Mouse (Mus musculus) forebrain, embryonic 13.5 days (tissue): ENCODE results near the gene Eng. TPM values are rescaled to one million over a fixed set of nuclear protein-coding genes. Genes with fewer than 3 reads are reported as not detected.

Source experiments
- ATAC-seq: fragments of 200-750 bp; cut with Nextera tagmentation; 2 replicates; pipeline ENCODE4 v1.8.0; 2017
- H3K27ac ChIP-seq: fragments of 300-500 bp; sonication (generic); 2 replicates; pipeline ENCODE4 v1.5.1; 2015; ENCODE audit warnings: inconsistent platforms, mild to moderate bottlenecking, moderate library complexity
- H3K27me3 ChIP-seq: fragments of 300-500 bp; sonication (generic); 2 replicates; pipeline ENCODE4 v1.6.1; 2015; ENCODE audit warnings: mild to moderate bottlenecking, inconsistent platforms
- H3K36me3 ChIP-seq: fragments of 300-500 bp; sonication (generic); 2 replicates; pipeline ENCODE4 v1.6.1; 2015; ENCODE audit warnings: mild to moderate bottlenecking, inconsistent platforms; ENCODE audit not compliant: poor library complexity, severe bottlenecking
- H3K4me1 ChIP-seq: fragments of 300-500 bp; sonication (generic); 2 replicates; pipeline ENCODE4 v1.6.1; 2015; ENCODE audit warnings: inconsistent platforms
- H3K4me2 ChIP-seq: fragments of 300-500 bp; sonication (generic); 2 replicates; pipeline ENCODE4 v1.6.1; 2015; ENCODE audit warnings: inconsistent platforms, mild to moderate bottlenecking, moderate library complexity
- H3K4me3 ChIP-seq: fragments of 300-500 bp; sonication (generic); 2 replicates; pipeline ENCODE4 v1.5.1; 2015; ENCODE audit warnings: mild to moderate bottlenecking, inconsistent platforms
- H3K9ac ChIP-seq: fragments of 300-500 bp; sonication (generic); 2 replicates; pipeline ENCODE4 v1.6.1; 2015; ENCODE audit warnings: mild to moderate bottlenecking, inconsistent platforms
- H3K9me3 ChIP-seq: fragments of 300-500 bp; sonication (generic); replicated peaks from 2 replicates; pipeline ENCODE4 v1.6.1; 2016; ENCODE audit warnings: inconsistent platforms
- WGBS: fragments of 180-500 bp; shearing (Covaris S2); methylation state at CpG from one replicate; pipeline ENCODE4 v1.1.7; 2015; 5-methylcytosine and 5-hydroxymethylcytosine counted together
- polyA plus RNA-seq: library from polyadenylated mRNA; unstranded; fragments of >200 nt; fragmentation: Nextera tagmentation; extraction: Ambion mirVana; gene quantifications from 2 replicates; pipeline ENCODE4 v1.2.1, GENCODE M21; 2015

Gene Eng
- polyA plus RNA-seq, 1 experiment from 2014 or later = 21.2 TPM

- peak overlapping the region; percentile 69 for H3K4me2 ChIP-seq
- H3K4me1 ChIP-seq = peaks cover 54% of the 10 kb centered on the region
- peak overlapping the region; percentile 69 for H3K9ac ChIP-seq
- peak overlapping the region; percentile 83 for H3K27ac ChIP-seq
- 56% methylated on average over 5 of the region's 5 CpGs for WGBS
- peak; percentile 13; the same call in 1 of the 2 replicates for ATAC-seq
- H3K27me3 ChIP-seq = no peaks in the 10 kb centered on the region
- H3K4me3 ChIP-seq = peak overlapping the region; percentile 40
- H3K36me3 ChIP-seq = no peaks in the 10 kb centered on the region
- no peaks in the 10 kb centered on the region for H3K9me3 ChIP-seq
Observed at GRCm38 (mm10) chr2:32625873-32626694, 20.3 kb upstream of the Eng start.

GRCm38 (mm10) chr2:32627266-32628043 lies 18.9 kb upstream of the Eng start:
- WGBS = 69% methylated on average over 20 of the region's 20 CpGs
- no peaks in the 10 kb centered on the region for H3K36me3 ChIP-seq
- H3K27me3 ChIP-seq = no peaks in the 10 kb centered on the region
- no peak overlapping the region for H3K4me3 ChIP-seq
- H3K27ac ChIP-seq = no peak overlapping the region
- H3K4me1 ChIP-seq = peaks cover 47% of the 10 kb centered on the region
- no peak overlapping the region for H3K9ac ChIP-seq
- no peak for ATAC-seq
- no peak overlapping the region for H3K4me2 ChIP-seq
- H3K9me3 ChIP-seq = no peaks in the 10 kb centered on the region

GRCm38 (mm10) chr2:32628044-32628550 lies 18.3 kb upstream of the Eng start:
- no peaks in the 10 kb centered on the region for H3K36me3 ChIP-seq
- WGBS = 72% methylated on average over 4 of the region's 4 CpGs
- H3K27ac ChIP-seq = no peak overlapping the region
- no peak overlapping the region for H3K9ac ChIP-seq
- H3K27me3 ChIP-seq = no peaks in the 10 kb centered on the region
- no peaks in the 10 kb centered on the region for H3K9me3 ChIP-seq
- ATAC-seq = no peak
- no peak overlapping the region for H3K4me3 ChIP-seq
- peaks cover 47% of the 10 kb centered on the region for H3K4me1 ChIP-seq
- no peak overlapping the region for H3K4me2 ChIP-seq

DNA sequence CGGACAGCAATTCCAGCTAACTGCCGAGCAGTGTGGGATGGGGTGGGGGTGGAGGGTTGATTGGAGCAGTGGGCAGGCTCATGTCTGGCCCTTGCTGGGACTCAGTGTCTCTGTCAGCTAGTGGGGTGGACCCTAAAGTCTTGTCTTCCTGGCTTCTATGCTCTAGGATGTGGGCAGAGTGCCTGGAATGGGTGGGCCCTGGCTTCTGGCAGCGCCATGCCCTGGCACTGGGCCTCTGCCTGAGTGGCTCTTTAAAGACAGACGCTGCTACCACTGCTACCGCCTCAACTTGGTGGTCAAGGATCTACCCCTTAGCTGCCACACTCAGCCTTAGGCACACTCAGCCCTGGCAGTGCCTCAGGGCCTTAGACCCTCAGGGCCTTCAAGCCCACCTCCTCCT lies 17.7 kb upstream of the Eng start:
- ATAC-seq = no peak
- WGBS = 29% methylated on average over 5 of the region's 5 CpGs
- Histone ChIP-seq H3K4me1 (peaks cover 47% of the 10 kb centered on the region), H3K4me3 (no peak overlapping the region), H3K9me3 (no peaks in the 10 kb centered on the region), H3K27me3 (no peaks in the 10 kb centered on the region), H3K9ac (0 out of 2 replicates have a peak overlapping the region, but pooled peaks have one; percentile 45), H3K27ac (peak overlapping the region; percentile 40), H3K4me2 (peak overlapping the region; percentile 37), H3K36me3 (peaks cover 5% of the 10 kb centered on the region)

GRCm38 (mm10) chr2:32629276-32629976 lies 17.0 kb upstream of the Eng start:
- Histone ChIP-seq H3K4me1 (peaks cover 47% of the 10 kb centered on the region), H3K27ac (peak overlapping the region; percentile 40), H3K4me3 (peak overlapping the region; percentile 4; the same call in 1 of the 2 replicates), H3K4me2 (peak overlapping the region; percentile 37), H3K27me3 (no peaks in the 10 kb centered on the region), H3K36me3 (peaks cover 7% of the 10 kb centered on the region), H3K9ac (peak overlapping the region; percentile 45; the same call in 1 of the 2 replicates), H3K9me3 (no peaks in the 10 kb centered on the region)
- peak; percentile 52 for ATAC-seq
- 27% methylated on average over 9 of the region's 9 CpGs for WGBS

- peaks cover 7% of the 10 kb centered on the region for H3K36me3 ChIP-seq
- H3K9me3 ChIP-seq = no peaks in the 10 kb centered on the region
- WGBS = 78% methylated on average over 7 of the region's 9 CpGs
- no peak overlapping the region for H3K27ac ChIP-seq
- H3K4me3 ChIP-seq = 0 out of 2 replicates have a peak overlapping the region, but pooled peaks have one; percentile 4
- H3K27me3 ChIP-seq = no peaks in the 10 kb centered on the region
- H3K4me2 ChIP-seq = peak overlapping the region; percentile 37; the same call in 1 of the 2 replicates
- no peak for ATAC-seq
- H3K9ac ChIP-seq = no peak overlapping the region
- H3K4me1 ChIP-seq = peaks cover 41% of the 10 kb centered on the region
Observed at GRCm38 (mm10) chr2:32630036-32630435, 16.4 kb upstream of the Eng start.

- Histone ChIP-seq H3K36me3 (peaks cover 7% of the 10 kb centered on the region), H3K9me3 (no peaks in the 10 kb centered on the region), H3K4me2 (no peak overlapping the region), H3K27ac (no peak overlapping the region), H3K4me3 (no peak overlapping the region), H3K27me3 (no peaks in the 10 kb centered on the region), H3K9ac (0 out of 2 replicates have a peak overlapping the region, but pooled peaks have one; percentile 9), H3K4me1 (peaks cover 31% of the 10 kb centered on the region)
- ATAC-seq = no peak
- 87% methylated on average over 10 of the region's 10 CpGs for WGBS
Observed at GRCm38 (mm10) chr2:32631046-32631445, 15.3 kb upstream of the Eng start.

GRCm38 (mm10) chr2:32631737-32632394 lies 14.5 kb upstream of the Eng start:
- Histone ChIP-seq H3K27ac (no peak overlapping the region), H3K4me2 (no peak overlapping the region), H3K4me1 (peaks cover 25% of the 10 kb centered on the region), H3K9ac (0 out of 2 replicates have a peak overlapping the region, but pooled peaks have one; percentile 27), H3K4me3 (no peak overlapping the region), H3K36me3 (peaks cover 7% of the 10 kb centered on the region), H3K9me3 (no peaks in the 10 kb centered on the region), H3K27me3 (no peaks in the 10 kb centered on the region)
- WGBS = 59% methylated on average over 7 of the region's 7 CpGs
- peak; percentile 36; the same call in 1 of the 2 replicates for ATAC-seq

- no peak overlapping the region for H3K27ac ChIP-seq
- no peak overlapping the region for H3K4me3 ChIP-seq
- no peaks in the 10 kb centered on the region for H3K27me3 ChIP-seq
- no peaks in the 10 kb centered on the region for H3K9me3 ChIP-seq
- H3K4me1 ChIP-seq = peaks cover 12% of the 10 kb centered on the region
- H3K4me2 ChIP-seq = no peak overlapping the region
- no peak for ATAC-seq
- 86% methylated on average over 5 of the region's 5 CpGs for WGBS
- H3K36me3 ChIP-seq = peaks cover 7% of the 10 kb centered on the region
- H3K9ac ChIP-seq = no peak overlapping the region
Observed at GRCm38 (mm10) chr2:32633660-32634059, 12.7 kb upstream of the Eng start.

DNA sequence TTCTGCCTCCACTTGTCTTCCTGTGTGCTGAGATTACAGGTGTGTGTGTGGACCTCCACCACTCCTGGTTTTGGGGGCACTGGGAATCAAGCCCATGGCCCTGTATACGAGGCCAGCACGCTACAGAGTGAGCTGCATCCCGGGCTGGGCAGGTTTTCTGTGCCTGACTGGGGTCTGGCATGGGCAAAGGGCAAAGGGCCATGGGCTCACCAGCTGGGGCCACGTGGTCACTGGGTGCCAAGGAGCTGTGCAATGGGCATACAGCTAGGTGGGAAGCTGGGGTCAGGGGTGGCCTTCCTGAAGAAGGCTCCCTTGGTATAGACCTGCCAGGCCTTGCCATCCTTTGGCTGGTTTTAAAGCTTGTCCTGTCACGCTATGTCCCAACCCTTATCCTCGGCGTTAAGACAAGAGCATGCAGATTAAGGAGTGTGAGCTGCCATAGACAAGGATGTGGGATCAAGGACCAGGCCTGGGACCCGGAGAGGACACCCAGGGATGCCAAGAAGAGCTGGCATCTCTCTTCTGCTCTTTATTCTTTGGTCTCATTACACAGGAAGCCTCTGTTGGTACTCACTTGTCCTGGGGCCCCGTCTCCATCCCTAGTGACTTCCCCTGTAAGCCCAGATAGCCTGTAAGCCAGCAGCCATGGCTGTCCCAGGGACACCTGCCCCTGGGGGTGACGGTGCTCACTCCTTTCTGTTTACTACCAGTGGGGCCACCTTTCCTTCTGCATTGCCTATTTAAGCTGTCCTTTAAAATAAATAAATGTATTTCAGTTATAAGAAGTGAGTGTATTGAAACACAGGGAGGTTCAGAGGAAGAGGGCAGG lies 11.9 kb upstream of the Eng start:
- Histone ChIP-seq H3K4me3 (no peak overlapping the region), H3K9ac (no peak overlapping the region), H3K4me1 (peaks cover 4% of the 10 kb centered on the region), H3K27ac (no peak overlapping the region), H3K27me3 (no peaks in the 10 kb centered on the region), H3K36me3 (peaks cover 7% of the 10 kb centered on the region), H3K4me2 (no peak overlapping the region), H3K9me3 (no peaks in the 10 kb centered on the region)
- ATAC-seq = no peak
- WGBS = 83% methylated on average over 10 of the region's 10 CpGs
